Mouse (Mus musculus): ENCODE data around the gene Car4. TPM values are rescaled to one million over a fixed set of nuclear protein-coding genes. Genes with fewer than 3 reads are reported as not detected.

Gene Car4
- total RNA-seq, 2 experiments from 2014 or later: 6.7 to 8.7 TPM

DNA sequence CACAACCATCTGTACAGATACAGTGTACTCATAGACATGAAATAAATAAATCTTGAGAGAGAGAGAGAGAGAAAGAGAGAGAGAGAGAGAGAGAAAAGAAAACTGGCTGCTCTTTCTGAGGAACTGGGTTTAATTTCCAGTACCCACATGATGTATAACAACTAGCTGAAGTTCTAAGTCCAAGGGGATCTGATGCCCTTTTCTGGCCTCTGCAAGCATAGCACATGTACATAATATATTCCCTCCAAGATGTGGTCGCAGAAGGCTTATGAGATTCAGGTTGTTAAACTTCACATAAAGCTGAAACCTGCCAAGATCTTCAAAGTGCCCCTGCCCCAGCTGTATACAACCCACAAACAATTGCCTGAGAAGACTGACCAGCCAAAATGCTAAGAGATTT, 37.7 kb downstream of the Car4 start:
- no peak for DNase-seq (ENCODE audit: low spot score in 2 of 2)

DNA sequence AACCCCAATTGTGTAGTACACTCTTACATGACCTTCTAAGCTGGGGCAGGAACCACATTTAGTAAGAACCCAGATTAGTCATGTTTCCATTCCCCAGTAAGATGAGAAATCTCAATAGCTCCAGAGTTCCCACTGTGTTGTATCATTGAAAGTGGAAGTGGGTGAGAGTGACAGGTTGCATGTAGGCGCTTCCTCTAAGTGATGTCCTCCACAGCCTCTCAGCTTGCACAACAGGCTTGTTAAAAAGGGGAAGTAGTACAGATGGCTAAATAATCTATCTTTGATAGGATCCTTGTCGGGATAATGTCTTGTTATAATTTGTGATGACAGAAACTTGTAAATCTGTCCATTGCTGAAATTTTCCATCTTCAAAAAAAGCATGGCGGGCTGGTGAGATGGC, 46.0 kb downstream of the Car4 start:
- no peak for DNase-seq (ENCODE audit: low spot score in 2 of 2)

DNA sequence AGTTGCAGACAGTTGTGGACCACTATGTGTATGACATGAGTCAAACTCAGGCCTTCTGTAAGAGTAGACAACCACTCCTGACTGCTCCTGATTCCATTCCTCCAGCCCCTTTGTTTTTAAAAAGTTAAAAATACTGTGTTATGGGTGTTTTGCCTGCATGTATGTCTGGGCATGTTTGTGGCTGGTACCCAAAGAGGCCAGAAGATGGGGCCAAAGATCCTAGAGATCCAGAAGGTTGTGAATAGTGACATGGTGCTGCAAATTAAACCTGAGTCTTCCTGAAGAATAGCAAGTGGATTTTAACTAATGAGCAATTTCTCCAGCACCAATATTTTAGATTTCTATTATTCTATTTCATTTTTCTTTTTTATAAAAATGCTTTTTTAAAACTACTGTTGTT, 55.5 kb downstream of the Car4 start:
- no peak for DNase-seq (ENCODE audit: low spot score in 2 of 2)

Other genes starting within 250 kb of the Car4 start
- gene Mrm1, start 138.3 kb upstream of the Car4 start, total RNA-seq (2021): 1 to 10 TPM; 6.5 to 6.7 TPM
- gene Dhrs11, start 128.8 kb upstream of the Car4 start, total RNA-seq (2021): 10 to 100 TPM; 13.7 to 16.9 TPM
- gene Ggnbp2, start 87.0 kb upstream of the Car4 start, total RNA-seq (2021): 10 to 100 TPM; 57.5 to 63.0 TPM
- gene Myo19, start 77.6 kb upstream of the Car4 start, total RNA-seq (2021): 1 to 10 TPM; 7.7 to 7.8 TPM
- 1 to 10 TPM; 5.6 to 6.4 TPM for gene Pigw, start 77.5 kb upstream of the Car4 start, total RNA-seq (2021)
- gene Znhit3, start 41.4 kb upstream of the Car4 start, total RNA-seq (2021): 10 to 100 TPM; 12.2 to 14.7 TPM
- gene Usp32, start 182.4 kb downstream of the Car4 start, total RNA-seq (2021): 10 to 100 TPM; 14.2 to 17.0 TPM
- gene 1700125H20Rik, start 212.6 kb downstream of the Car4 start, total RNA-seq (2021): under 1 TPM in 1 of 2 experiments, not detected in 1; 0.42 TPM